Mouse (Mus musculus): ENCODE data around the gene St6galnac5. TPM values are rescaled to one million over a fixed set of nuclear protein-coding genes. Genes with fewer than 3 reads are reported as not detected.

The St6galnac5 gene
- 100 to 1,000 TPM; 147 to 149 TPM for total RNA-seq (2021)
- long read RNA-seq, full-length matches to known transcripts, result 61 of 99 reads
- long read RNA-seq, partial matches to known transcripts, result 8 of 99 reads
- long read RNA-seq, other reads (novel, unspliced or antisense), result 30 of 99 reads

DNA sequence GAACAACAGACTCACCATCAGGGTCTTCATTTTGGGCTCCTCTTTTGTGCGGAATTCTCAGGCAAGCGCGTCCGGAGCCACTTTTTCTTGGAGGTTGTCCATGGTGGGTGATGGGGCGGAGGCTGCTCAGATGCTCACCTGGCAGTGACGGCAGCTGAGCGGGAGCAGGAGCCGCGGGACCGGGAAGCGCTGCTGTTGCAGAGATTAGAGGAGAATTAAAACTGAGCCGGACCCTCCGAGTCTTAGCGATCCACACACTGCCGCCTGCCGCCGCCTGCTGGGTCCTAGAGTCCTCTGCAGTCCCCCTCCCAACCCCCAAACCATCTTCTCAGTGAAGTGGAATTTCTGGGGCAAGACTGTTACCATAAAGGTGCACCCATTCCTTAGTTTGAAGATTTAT, at the start of gene St6galnac5:
TSS of gene St6galnac5 (minus strand) at position 259 of the 400 bp plus-strand sequence.
- DNase-seq (ENCODE audit: low spot score in 2 of 2), result peak; percentile 55 to 74

DNA sequence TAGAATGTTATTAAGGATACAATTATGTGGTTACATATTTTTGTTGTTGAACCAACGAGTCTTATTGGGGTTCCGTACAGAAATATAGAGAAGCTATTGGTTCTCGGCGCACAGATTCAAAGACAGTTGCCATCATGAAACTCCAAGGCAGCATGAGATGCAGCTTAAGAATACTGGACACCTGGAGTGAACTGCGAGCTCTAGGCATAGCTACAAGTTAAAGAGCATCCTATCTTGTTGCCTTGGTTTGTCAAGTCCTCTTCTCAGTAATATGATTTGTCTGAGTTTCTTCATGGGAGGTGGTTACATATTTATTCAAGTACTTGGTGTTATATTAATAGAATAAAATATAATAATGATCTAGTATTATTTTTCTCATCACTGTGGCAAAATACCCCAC, 48.7 kb upstream of the St6galnac5 start:
- no peak for DNase-seq (ENCODE audit: low spot score in 2 of 2)

DNA sequence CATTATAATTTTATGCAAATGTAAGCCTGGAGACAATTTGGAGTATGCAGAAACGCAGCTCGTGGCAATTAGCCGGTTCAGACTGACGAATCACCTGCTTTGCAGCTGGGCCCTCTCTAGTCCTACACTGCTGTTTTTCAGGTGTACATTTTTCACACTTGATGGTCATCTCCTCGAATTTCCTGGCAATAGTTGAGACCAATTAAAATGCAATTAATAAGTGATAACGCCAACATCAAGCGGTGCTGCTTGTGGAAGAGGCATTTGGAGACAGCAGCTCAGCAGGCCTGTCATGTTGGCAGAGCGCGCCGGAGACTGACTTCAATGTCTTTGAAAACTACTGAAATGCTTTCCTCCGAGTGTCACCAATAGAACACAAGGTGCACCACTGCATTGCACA, 42.0 kb upstream of the St6galnac5 start:
- no peak for DNase-seq (ENCODE audit: low spot score in 2 of 2)

DNA sequence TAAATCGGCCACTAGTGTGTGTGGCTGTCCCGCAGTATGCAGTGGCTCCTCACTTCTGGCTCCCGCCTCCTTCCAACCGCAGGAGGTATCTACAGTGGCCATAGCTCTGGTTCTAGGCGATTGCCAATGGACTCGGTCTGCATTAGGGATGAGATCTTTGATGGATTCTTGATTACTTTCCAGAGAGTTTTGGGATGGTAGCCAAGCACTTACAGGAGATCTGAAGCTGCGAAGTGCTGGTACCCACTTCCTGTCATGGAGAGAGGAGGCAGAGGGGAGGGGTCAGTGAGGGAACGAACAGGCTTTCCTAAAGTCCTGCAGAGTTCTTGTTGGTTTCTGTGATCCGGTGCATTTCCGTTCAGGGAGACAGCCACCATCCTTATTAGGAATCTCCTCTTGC, 36.0 kb upstream of the St6galnac5 start:
- no peak for DNase-seq (ENCODE audit: low spot score in 2 of 2)

DNA sequence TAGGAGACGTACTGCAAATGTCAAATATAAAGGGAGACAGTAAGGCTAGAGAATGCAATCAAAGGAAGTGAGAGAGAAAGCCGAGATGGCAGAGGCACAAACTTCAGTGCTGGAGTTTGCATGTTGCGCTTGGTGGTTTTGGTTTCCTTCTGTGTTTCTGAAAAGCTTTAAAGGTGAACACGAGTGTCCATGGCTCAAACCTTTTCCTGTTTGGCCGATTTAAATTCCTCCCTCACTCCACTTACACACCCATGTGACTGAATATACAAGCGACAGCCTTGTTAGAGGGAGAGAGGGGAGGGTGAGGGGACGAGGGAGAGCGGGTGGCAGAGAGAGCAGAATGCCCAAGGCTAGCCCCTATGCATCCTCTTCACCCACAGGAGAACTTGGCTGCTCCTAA, 34.3 kb upstream of the St6galnac5 start:
- no peak for DNase-seq (ENCODE audit: low spot score in 2 of 2)

DNA sequence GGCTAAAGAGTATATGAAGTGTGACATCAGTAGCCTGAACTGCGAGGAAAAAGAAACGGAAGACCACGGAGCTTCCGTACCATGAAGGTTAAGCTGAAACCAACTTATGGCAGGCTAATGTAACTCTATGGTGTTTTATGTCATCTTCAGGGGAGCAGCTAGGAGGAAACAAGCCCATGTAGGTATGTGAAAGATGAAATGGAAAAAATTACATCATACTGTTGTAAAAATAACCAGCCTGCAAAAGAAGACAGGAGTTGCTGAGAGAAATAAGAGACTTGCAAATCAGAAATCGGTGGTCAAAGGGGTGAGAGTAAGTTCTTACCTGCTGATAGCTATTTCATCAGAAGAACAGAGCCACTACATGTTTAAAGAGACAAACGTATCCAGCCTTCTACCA, 24.8 kb upstream of the St6galnac5 start:
- DNase-seq (ENCODE audit: low spot score in 2 of 2), result no peak

DNA sequence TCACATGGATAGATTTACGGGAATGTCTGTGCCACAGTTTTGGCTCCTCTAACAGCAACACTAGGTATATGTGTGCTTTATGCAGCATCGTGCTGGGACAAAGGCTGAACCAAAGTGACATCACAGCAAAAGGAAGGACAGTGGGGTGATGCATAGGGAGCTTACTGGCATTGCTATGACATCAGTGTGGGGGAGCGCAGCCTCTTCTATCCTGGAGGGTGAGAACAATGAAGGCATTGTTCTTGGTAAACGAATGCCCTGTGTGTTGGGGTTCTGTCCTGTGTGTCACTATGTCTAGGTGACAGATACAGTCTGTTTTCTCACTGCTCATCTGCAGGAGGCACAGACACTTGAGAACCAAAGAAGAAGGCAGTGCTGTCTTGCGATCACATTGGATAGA, 16.9 kb upstream of the St6galnac5 start:
- no peak for DNase-seq (ENCODE audit: low spot score in 2 of 2)

DNA sequence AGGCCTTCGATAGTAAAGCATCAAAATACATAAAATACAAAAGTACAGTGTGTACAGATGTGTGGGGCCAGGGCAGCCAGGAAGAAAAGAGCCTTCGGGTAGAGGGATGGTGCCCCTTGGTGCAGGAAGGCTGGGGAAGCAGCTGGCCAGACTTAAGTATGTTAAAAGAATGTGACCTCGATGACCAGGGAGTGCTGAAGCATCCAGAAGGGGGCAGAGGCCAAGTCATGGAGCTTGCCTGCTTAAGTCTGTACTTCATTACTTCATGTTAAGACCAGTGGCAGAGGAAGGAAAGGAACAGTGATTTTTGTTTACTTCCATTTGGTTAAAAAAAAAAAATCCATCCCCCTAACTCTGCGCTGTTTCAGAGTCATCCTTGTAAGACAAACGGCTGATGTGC, 16.1 kb upstream of the St6galnac5 start:
- DNase-seq (ENCODE audit: low spot score in 2 of 2), result no peak

DNA sequence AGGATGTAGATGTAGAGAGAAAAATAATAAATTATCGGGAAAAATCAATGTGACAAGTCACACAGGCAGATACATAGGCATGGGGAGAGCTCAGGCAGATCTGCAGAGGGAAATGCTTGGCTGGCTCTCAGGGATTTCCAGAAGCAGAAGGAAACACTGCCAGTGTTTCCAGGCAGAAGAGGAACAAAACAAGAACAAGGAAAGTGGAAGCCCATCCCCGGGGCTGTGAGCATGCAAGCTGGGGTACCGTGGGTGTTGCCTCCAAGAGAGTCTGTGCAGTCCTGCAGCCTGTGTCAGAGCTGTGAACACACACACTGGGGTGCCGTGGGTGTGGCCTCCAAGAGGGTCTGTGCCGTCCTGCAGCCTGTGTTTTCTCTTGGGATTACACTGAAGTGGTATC, 11.6 kb upstream of the St6galnac5 start:
- no peak for DNase-seq (ENCODE audit: low spot score in 2 of 2)

DNA sequence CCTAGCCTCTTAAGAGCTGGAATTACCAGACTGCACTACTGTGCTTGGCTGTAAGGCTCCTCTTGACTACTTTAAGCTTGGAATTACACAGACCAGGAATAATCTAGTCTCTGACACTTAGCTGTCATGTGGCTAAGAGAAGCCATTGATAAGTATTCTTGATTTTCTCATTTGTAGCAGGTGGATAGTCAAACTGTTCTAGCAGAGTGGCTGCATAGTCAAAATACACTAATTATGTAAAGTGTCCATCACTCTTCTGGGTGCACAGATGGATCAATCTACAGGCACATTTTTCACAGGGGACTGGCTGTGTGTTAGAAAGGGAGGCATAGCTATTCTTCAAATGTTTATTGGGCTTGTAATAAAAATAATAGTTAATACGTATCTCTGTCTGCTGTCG, 8.7 kb upstream of the St6galnac5 start:
- no peak for DNase-seq (ENCODE audit: low spot score in 2 of 2)

DNA sequence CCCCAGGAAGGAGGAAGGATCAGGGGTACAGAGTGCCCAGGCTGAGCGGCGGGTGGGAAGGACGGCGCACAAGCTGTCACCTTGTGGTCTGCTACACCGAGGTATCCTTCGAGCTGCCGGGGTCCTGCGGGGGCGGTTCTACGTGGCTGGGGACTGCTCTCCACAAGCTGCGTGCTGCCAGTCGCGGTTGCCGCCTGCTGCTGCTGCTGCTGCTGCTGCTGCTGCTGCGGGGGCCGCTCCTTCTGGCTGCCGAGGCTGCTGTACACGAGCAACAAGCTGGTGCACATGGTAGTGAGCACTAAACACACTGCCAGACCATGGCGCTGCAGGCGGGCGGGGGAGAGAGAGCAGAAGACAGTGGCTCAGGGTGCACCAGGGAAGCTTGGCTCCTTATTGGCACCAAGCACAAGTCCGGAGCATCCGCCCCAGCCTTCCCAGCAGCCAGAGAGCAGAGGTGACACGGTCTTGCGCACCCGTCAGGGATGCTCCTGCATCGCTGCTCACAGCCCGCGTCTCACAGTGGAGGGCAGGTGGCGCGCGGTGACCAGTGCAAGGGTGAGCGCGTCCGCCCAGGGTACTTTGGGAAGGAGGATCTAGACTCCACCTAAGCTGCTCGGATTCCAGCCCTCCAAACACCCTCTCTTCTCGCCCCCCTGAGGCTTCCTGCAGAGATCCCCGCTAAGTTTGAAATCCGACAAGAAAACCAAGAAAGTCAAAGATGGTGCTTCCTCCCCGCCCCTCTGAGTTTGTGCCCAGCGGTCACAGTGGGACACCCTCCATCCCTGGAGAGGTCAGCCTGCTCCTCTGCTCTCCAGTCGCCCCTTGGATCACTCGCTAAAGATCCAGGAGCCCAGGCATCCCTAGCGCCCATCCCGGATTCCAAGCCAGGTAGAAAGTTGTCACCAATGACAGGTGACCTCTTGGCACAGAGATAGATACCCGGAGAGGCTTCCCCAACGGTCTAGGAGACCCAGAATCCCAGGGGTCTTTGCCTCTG, 770 bp downstream of the St6galnac5 start:
- DNase-seq (ENCODE audit: low spot score in 2 of 2), result peak; percentile 65 to 73

DNA sequence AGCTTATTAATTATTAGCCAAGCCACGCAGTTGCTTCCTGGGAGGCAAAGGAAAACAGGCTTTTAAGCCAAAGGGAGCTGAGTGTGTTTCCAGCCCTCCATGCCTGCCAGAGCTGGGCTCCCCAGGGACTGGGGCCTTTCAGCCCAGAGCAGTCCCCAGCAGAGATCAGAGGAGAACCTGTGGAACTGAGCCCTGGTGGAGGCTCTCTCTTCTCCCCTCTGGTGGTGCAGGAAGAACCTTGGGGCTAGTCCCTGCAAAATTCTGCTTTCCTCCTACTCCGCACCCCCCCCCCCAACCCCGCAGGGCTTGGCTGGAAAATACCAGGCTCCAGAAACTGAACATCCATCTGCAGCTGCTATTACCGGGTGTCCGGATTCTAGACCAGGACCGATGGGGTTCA, 1.6 kb downstream of the St6galnac5 start:
- peak; percentile 35 to 52 for DNase-seq (ENCODE audit: low spot score in 2 of 2)

DNA sequence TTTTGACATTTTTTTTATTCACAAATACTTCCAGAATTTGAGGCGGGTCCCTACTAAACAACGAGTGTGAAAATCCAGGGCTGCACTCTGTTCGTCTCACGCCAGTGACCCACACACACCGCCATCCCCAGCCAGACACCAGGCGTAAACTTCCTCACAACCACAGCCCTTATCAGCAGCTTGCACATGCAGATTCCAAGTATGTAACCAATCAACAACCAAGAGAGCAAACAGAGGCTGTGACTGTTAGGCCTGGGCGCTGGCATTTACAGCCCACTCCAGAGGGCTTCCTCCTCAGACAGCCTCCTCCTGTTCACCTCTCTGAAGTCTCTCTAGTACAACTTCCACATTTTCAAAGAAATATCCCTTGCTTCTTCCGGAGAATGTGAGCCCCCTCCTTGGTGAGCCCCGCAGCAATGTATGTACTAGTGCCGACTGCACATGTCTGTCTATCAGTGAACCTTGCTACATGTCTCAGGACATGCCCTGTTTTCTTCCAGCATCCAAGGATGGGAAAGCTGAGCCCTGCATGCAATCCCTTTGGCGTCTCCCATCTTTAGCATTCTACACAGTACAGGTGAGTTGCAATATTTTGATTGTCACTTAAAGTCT, 2.5 kb downstream of the St6galnac5 start:
- DNase-seq (ENCODE audit: low spot score in 2 of 2), result no peak

DNA sequence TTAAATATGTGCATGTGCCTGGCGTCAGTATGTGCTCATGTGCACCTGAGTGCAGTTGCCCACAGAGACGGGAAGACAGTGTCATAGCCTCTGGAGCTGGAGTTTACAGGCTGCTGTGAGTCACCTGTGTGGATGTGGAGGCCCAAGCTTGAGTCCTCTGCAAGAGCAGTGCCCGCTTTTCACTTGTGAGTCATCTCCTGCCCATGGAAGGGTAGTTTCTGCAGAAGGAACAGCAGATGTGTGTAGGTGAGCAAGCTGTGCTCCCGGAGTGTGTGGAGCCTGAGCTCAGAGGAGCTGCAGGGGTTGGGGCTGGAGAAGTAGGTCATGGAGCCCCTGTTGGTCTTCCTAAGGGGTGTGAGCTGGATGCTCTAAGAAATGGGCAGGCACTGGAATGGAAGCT, 10.7 kb downstream of the St6galnac5 start:
- DNase-seq (ENCODE audit: low spot score in 2 of 2), result no peak

DNA sequence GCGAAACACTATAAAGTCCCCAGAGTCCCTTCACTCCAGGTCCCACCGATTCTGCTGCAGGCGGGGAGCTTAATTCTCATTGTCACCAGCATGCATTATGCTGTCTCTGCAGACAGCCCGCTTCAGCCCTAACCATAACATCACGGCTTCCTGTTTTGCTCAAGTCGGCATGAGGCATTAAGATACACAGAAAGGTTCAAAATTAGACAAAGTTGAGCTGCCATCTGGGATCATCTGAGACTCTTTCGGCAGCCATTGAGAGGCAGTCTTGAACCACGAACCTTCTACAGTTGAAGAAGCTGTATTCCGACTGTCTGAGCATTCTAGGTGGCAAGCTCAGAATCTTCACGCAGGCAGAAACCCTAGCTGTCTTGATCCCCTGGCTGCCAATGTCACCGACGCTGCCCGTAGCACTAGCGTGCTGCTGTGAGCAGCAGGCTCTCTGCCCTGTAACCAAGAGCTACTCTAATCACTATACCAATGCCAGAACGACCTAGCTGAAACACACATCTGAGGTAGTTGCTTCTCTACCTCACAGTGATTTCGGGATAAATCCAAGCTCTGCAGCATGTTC, 12.2 kb downstream of the St6galnac5 start:
- no peak for DNase-seq (ENCODE audit: low spot score in 2 of 2)

DNA sequence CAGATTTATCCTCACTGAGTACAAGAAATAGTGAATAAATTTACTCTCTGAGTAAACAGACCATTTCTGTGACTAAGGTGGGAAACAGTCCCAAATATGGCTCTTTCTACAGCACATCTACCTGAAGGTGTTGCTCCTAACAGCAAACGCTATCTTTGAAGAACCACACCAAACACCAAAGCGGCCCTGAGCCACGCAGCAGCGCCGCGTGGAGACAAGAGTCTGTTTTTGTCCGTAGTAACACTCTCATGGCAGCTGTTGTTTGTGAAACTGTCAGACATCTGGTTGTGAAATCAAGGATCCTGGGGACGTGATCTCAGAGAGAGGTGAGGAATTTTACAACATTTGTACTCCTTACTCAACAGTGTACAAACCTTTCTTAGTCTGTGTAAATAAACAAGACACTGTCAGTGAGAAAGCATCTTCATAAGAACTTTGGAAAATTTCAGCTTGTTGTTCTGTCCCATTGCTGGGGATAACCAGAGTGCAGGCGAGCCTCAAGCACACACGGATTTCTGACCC, 20.1 kb downstream of the St6galnac5 start:
- no peak for DNase-seq (ENCODE audit: low spot score in 2 of 2)

DNA sequence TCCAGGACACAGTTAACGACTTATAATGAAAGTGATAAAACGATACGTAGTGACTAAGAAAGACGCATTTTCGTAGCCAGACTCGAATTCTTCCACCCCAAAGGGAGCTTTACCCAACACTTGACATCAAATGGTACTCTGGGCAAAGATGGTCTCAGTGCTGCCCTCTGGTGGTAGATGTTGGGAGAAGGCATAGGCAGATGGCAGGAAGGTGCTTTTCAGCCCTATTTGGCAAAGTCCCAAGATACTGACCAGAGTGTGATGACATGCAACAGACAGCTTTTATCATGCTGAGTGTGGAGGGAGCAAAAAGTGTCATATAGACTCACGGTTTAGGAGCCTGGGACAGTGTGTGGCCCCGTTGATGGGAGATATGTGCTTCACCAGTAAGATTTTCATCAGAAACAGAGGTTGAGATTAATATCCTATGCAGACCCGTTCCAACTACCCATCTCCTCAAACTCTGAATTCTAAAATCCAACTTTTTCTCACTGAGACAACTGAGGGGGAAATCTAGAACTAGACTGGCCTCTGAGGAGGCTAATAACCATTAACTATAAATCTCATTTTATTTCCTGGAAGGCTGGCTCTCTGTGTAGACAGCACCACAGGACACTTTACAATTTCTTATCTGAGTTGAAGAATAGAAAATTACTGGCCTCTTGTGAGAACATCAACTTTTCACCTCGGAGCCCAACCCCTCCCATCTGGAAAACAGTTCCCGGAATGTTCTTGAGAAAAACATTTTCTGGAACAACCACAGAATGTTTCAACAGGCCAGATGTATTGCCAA, 23.5 kb downstream of the St6galnac5 start:
- peak; percentile 69 to 71 for DNase-seq (ENCODE audit: low spot score in 2 of 2)

DNA sequence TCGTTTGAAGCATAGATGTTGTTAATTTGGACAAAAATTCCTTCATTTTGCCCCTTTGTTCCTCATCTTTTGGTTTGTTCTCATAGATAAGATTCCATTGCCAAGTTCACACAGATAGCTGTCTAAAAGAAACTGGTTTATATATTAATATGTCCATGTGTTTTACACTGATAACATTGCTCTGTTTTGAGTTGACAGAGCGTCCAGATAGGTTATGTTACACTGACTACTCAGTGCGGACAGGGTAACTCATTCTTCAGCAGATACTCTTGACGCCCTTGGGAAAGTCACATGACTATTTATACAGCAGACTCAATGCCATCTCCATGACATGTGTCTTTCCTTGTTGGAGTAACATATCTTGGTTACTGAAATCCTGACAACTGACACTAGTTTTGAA, 25.3 kb downstream of the St6galnac5 start:
- DNase-seq (ENCODE audit: low spot score in 2 of 2), result no peak

DNA sequence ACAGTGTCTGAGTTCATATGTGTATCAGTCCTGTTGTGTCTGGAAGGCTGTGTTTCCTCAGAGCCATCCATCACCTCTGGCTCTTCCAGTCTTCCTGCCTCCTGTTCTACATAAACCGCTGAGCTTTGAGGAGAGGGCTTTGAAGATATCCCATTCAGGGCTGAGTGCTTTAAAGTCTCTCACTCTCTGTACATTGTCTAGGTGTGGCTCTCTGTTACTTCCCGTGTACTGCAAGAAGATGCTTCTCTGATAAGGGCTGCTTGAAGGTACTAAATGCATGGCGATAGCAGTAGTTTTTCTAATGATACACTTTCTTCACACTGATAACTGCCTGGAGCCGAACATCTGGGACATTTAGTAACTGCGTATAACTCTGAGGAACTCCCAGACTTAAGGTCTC, 26.0 kb downstream of the St6galnac5 start:
- no peak for DNase-seq (ENCODE audit: low spot score in 2 of 2)

DNA sequence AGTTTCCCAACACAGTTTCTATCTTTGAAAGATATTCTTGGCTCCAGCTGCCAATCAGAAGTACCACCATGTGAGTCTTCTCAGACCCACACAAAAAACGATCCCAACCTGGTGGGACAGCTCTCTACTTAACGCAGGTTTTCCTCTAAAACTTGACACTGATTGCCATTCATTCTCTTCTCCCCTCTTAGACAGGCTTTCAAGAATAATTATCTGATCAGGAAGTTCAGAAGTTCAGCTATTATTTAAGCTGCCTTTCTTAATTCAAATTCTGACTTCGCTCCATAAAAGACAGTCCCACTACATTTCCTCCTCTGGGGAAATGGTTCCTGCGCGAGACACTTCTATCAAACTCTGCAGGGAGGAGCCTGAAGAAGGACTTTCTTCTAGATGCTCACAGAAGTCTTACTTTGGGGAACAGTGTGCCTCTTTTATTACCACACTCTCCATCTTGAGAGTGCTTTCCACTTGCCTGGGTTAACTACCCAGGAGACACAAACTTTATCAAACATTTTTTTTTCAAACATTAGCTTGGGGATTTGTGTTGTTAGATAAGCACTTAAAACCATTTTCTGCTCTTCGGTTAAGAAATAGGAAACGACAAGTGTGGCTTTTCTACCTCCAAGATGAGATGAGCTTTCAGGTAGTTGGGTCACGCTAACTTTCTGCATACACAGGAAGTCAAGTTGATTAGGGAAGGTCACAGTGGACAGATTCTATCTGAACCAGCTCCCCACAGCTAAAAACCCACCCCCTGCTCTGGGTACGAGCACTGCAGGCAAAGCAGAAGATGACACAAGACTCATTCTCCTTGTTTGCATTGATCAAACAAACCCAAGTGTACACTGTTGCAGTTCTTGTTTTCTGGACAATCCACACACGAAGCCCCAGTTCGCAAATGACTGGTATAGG, 30.2 kb downstream of the St6galnac5 start:
- DNase-seq (ENCODE audit: low spot score in 2 of 2), result no peak
